Mouse (Mus musculus) spleen, adult 2 months (tissue): ENCODE results near the gene Prx.

Experiments
- CTCF ChIP-seq: fragments of 200-500 bp; IDR thresholded peaks from 2 replicates; pipeline ENCODE4 v1.5.1; 2011; ENCODE audit warnings: mild to moderate bottlenecking, inconsistent platforms; ENCODE audit not compliant: insufficient read depth, insufficient read length, insufficient replicate concordance; ENCODE audit errors: extremely low read depth
- POLR2A ChIP-seq: fragments of 200-500 bp; IDR thresholded peaks from 2 replicates; pipeline ENCODE4 v1.6.1; 2011; ENCODE audit warnings: low read depth, low read length, inconsistent platforms

- TF ChIP-seq CTCF (no peak), POLR2A (no peak)
Measured at GRCm38 (mm10) chr7:27467648-27468047, 31.5 kb upstream of the Prx start.
